Mouse (Mus musculus) adrenal gland, postnatal 4 days (tissue): ENCODE measurements around the gene Ifna5. TPM values are rescaled to one million over a fixed set of nuclear protein-coding genes. Genes with fewer than 3 reads are reported as not detected.
"Not testable (repeated sequence)": the region's sequence is repeated elsewhere in the genome, so short reads cannot be mapped to it uniquely, and the experiment has no call there.

Source experiments
- DNase-seq, 2 experiments: peaks; one replicate each; pipeline ENCODE4 v3.0.0; 2021 to 2022; ENCODE audit warnings: low spot score in 2 of 2, mixed read lengths in 2 of 2
- long read RNA-seq, 2 experiments: library from polyadenylated mRNA; stranded (forward); transcript quantifications; one replicate each; pipeline ENCODE4 v2.0.0; 2021
- total RNA-seq, 2 experiments: library from RNA; stranded (reverse); gene quantifications; 2 replicates each; pipeline ENCODE4 v1.2.3; 2021

The Ifna5 gene
- total RNA-seq, result not detected
- long read RNA-seq, experiment 1, result 0 reads
- long read RNA-seq, experiment 2, result 0 reads

DNA sequence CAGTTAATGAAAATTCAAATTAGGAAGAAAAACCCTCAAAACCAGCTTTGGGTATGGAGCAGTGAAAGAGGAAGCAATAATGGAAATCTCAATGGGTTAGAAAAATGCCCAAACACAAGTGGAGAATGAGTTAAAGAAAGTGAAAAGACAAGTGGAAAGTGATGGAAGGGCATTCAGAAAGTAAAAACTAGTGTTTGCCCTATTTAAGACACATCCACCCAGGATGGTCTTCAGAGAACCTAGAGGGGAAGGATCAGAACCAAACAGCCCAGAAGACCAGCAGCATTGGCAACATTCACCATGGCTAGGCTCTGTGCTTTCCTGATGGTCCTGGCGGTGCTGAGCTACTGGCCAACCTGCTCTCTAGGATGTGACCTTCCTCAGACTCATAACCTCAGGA is at the start of gene Ifna5:
Gene Ifna5 (plus strand): TSS at position 301 of the 400 bp plus-strand sequence.
- DNase-seq, result not testable (repeated sequence)

DNA sequence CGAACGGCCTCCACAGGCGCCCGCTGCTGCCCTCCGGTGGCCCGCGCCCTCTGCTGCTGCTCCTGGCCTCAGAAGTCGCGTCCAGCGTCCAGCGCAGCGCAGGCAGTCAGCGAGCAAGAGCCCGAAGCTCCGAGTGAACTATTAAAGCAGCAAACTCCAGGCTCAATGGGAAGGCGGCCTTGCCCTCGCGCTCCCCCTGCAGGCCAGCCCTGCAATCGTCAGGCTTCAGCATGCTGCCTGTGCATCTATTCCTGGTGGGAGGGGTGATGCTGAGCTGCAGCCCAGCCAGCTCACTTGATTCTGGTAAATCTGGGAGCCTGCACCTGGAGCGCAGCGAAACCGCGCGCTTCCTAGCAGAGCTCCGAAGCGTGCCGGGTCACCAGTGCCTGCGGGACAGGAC is 46.9 kb upstream of the Ifna5 start, which contains the start of gene Gm13277:
Gene Gm13277 (plus strand): TSS at position 231 of the 400 bp plus-strand sequence.
- peak; percentile 14 to 16 for DNase-seq

DNA sequence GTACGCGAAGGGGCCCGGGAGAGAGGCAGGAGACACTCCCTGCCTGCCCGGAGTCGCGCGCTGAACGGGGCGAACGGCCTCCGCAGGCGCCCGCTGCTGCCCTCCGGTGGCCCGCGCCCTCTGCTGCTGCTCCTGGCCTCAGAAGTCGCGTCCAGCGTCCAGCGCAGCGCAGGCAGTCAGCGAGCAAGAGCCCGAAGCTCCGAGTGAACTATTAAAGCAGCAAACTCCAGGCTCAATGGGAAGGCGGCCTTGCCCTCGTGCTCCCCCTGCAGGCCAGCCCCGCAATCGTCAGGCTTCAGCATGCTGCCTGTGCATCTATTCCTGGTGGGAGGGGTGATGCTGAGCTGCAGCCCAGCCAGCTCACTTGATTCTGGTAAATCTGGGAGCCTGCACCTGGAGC is 44.1 kb upstream of the Ifna5 start, which contains the start of gene Gm13278:
Gene Gm13278 (plus strand): TSS at position 301 of the 400 bp plus-strand sequence.
- not testable (repeated sequence) for DNase-seq

GRCm38 (mm10) chr4:88793936-88794675 is 41.2 kb upstream of the Ifna5 start, which contains the start of gene Gm13275:
Gene Gm13275, plus strand, starts transcription at chr4:88794487.
- peak; percentile 34 to 37 for DNase-seq

DNA sequence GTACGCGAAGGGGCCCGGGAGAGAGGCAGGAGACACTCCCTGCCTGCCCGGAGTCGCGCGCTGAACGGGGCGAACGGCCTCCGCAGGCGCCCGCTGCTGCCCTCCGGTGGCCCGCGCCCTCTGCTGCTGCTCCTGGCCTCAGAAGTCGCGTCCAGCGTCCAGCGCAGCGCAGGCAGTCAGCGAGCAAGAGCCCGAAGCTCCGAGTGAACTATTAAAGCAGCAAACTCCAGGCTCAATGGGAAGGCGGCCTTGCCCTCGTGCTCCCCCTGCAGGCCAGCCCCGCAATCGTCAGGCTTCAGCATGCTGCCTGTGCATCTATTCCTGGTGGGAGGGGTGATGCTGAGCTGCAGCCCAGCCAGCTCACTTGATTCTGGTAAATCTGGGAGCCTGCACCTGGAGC is 38.2 kb upstream of the Ifna5 start, which contains the start of gene Gm13279:
Gene Gm13279 (plus strand): TSS at position 301 of the 400 bp plus-strand sequence.
- not testable (repeated sequence) for DNase-seq

GRCm38 (mm10) chr4:88799365-88799764 is 36.0 kb upstream of the Ifna5 start, which contains the start of gene Gm13285:
Gene Gm13285, plus strand, starts transcription at chr4:88799665.
- DNase-seq, result not testable (repeated sequence)

DNA sequence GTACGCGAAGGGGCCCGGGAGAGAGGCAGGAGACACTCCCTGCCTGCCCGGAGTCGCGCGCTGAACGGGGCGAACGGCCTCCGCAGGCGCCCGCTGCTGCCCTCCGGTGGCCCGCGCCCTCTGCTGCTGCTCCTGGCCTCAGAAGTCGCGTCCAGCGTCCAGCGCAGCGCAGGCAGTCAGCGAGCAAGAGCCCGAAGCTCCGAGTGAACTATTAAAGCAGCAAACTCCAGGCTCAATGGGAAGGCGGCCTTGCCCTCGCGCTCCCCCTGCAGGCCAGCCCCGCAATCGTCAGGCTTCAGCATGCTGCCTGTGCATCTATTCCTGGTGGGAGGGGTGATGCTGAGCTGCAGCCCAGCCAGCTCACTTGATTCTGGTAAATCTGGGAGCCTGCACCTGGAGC is 32.4 kb upstream of the Ifna5 start, which contains the start of gene Gm13287:
Gene Gm13287 (plus strand): TSS at position 301 of the 400 bp plus-strand sequence.
- DNase-seq, result not testable (repeated sequence)

DNA sequence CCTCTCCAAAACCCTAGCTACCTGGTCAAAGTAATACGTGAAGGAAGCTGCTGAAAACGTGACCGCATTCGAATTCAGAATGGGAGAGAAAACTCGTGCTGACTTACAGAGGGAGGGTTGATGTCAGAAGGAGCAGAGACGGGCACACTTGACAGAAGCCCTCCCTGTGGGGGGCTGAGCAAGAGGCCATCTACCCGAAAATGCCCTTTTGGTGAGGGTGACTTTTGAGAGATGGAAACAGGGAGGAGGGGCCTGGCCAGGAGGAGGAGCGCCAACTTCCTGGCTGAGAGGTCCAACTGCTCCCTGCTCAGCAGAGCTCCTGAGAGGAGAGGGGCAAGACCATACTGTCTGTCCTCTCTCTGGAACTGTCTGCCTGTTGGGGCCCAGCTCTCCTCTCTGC is 30.1 kb upstream of the Ifna5 start, which contains the start of gene Gm13288:
Gene Gm13288 (plus strand): TSS at position 301 of the 400 bp plus-strand sequence.
- not testable (repeated sequence) for DNase-seq

- not testable (repeated sequence) for DNase-seq
These were observed 29.6 kb upstream of the Ifna5 start for GRCm38 (mm10) chr4:88805761-88806160.

GRCm38 (mm10) chr4:88815928-88816327 is 19.4 kb upstream of the Ifna5 start, which contains the start of gene Ifna7:
Gene Ifna7, plus strand, starts transcription at chr4:88816228.
- DNase-seq, result no peak

DNA sequence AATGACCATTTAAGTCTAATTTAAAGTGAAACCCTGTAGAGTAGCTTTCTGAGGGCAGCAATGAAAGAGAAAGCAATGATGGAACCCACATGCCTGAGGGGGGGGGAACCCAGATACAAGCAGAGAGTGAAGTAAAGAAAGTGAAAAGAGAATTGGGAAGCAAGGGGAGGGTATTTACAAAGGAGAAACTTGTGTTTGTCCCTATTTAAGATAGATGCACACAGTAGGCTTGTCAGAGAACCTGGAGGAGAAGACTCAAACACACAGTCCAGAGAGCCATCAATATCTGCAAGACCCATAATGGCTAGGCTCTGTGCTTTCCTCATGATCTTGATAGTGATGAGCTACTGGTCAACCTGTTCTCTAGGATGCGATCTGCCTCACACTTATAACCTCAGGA is 15.7 kb upstream of the Ifna5 start, which contains the start of gene Ifna11:
Gene Ifna11 (plus strand): TSS at position 301 of the 400 bp plus-strand sequence.
- no peak for DNase-seq

- DNase-seq, result no peak
These were observed 12.3 kb upstream of the Ifna5 start for GRCm38 (mm10) chr4:88822995-88823394.

DNA sequence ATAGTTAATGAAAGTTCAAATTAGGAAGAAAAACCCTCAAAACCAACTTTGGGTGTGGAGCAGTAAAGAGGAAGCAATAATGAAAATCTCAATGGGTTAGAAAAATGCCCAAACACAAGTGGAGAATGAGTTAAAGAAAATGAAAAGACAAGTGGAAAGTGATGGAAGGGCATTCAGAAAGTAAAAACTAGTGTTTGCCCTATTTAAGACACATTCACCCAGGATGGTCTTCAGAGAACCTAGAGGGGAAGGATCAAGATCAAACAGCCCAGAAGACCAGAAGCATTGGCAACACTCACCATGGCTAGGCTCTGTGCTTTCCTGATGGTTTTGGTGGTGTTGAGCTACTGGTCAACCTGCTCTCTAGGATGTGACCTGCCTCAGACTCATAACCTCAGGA is 8.2 kb upstream of the Ifna5 start, which contains the start of gene Ifna6:
Gene Ifna6 (plus strand): TSS at position 301 of the 400 bp plus-strand sequence.
- not testable (repeated sequence) for DNase-seq

- DNase-seq, result no peak
These were observed 4.8 kb upstream of the Ifna5 start for GRCm38 (mm10) chr4:88830523-88830922.

DNA sequence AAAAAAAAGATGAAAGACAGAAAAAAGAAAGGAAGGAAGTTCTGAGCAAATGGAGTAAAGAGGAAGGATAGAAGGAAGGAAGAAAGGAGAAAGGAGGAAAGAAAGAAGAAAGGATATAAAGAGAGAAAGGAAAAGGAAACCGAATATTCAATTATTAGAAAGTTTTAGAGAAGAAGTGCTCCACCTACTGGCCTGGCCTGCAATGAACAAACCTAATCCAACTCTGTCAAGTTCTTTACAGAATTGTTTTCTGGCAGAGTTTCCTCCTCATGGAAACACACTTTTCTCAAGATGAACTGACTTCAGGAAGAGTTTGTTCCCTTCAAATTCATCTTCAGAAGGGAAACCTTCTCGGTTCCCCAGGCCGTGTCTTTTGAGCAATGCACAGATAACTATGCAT is 3.5 kb downstream of the Ifna5 start:
- no peak for DNase-seq

DNA sequence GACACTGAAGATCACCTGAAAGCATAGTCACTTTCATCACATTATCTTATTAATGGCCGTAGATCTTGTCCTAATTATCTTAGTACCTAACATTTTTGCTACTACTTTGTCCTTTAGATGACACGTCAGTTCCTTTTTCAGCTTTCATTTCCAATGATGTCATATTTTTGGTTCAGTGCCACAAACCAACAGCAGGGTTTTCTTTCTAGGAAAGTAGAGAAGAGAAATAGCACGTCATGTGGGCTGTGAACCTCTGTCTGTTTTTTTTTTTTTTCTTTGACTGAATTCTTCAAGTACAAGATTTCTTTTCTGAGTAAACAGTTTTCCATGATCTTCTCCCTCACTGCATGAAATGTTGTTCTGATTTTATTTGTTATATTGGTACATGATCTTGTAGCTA is 4.7 kb downstream of the Ifna5 start:
- DNase-seq, result no peak

GRCm38 (mm10) chr4:88841438-88841911 is 6.2 kb downstream of the Ifna5 start, which contains the start of gene Ifna4:
Gene Ifna4, plus strand, starts transcription at chr4:88841861.
- DNase-seq, result no peak

GRCm38 (mm10) chr4:88845334-88845733 is 10.0 kb downstream of the Ifna5 start:
- no peak for DNase-seq

DNA sequence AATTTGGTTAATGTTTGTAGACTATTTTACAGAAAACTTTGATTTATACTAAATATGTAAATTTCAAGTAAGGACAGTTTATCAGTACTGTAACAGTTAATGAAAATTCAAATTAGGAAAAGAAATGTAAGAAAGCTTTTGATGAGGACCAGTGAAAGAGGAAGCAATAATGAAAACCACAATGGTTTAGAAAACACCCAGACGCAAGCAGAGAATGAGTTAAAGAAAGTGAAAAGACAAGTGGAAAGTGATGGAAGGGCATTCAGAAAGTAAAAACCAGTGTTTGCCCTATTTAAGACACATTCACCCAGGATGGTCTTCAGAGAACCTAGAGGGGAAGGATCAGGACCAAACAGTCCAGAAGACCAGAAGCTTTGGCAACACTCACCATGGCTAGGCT is 14.4 kb downstream of the Ifna5 start, which contains the start of gene Ifna1:
Gene Ifna1 (plus strand): TSS at position 390 of the 400 bp plus-strand sequence.
- DNase-seq, result no peak

DNA sequence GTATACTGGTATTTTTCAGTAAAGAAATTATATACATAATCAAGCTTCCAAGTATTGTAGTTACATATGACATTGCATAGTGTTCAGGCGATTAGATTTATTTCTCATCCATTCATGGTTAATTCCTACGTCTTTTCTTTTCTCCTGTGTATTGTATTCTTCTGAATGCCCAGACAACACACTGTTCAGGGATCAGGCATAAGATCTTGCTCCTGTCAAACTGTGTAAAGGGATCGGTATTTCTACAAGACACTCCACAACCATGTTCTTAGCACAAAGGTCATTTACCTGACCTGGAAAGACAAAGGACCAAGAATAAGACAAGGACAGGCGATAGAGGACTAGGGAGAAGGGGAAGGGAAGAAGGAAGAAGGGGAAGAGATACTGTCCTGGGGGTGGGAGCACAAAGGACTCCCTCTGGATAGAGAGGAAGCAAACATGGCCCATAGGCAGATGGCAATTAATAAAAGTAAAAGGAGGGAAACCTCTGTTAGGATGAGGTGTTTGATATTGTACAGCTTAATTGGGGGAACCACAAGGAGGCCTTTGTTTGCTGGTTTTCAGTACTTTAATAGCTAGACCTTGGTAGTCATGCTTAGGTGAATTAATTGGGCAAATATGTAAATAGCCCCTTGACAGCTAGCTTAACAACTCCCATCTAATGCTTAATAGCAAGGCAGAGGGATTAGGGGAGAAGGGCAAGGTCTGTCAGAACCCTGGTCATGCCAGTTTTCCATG is 15.9 kb downstream of the Ifna5 start:
- DNase-seq, result no peak

- no peak for DNase-seq
These were observed 23.9 kb downstream of the Ifna5 start for GRCm38 (mm10) chr4:88859214-88859613.
